Mouse (Mus musculus): Measurements from ENCODE around the gene Olfr655.

Gene Olfr655

GRCm38 (mm10) chr7:104601679-104602078 is at the start of gene Olfr655:
Gene Olfr655 (minus strand): TSS chr7:104601779.
- no peak for DNase-seq (ENCODE audit: extremely low read depth, insufficient read length, low spot score)

DNA sequence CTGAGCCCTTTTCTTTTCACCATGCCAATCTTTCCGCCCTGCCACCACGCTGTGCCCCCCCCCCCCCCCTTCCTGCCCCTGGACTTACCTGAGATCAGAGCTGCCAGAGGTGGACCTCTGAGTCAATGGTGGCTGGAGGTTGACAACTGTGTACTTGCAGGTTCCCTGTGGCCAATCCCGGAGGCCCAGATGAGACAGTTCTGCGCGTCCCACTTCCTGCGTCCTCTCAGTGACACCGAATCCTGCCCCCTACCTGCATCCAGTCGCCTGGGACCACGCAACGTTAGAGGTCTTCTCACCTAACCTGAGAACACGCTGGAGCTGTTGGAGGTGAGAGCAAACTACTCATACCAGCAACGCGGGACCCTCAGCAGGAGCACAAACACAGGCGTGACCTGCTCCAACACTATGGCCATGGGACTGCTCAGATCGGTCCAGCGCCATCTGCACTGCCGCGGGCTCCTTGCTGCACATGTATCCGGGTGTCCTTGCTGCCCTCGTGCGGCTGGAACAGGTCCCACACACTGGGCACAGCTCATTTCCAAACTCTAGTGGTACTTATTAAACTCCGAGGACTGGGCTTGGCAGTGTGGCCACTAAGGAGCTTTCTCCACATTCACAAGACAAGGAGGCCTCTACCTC is 45.4 kb upstream of the Olfr655 start, which contains the start of gene Olfr658:
Olfr658 (minus strand) TSS at position 465 of the 642 bp plus-strand sequence.
- DNase-seq (ENCODE audit: extremely low read depth, insufficient read length, low spot score): peak; percentile 3

- DNase-seq (ENCODE audit: extremely low read depth, insufficient read length, low spot score): no peak
These were observed 22.9 kb upstream of the Olfr655 start, which contains the start of gene Olfr657 for GRCm38 (mm10) chr7:104624494-104624893. Gene Olfr657 (plus strand): TSS chr7:104624794.

- DNase-seq (ENCODE audit: extremely low read depth, insufficient read length, low spot score): no peak
These were observed 12.1 kb upstream of the Olfr655 start, which contains the start of gene Olfr656 for GRCm38 (mm10) chr7:104613655-104614054. Gene Olfr656 (plus strand): TSS chr7:104613955.

- DNase-seq (ENCODE audit: extremely low read depth, insufficient read length, low spot score): no peak
These were observed 3.1 kb upstream of the Olfr655 start for GRCm38 (mm10) chr7:104604727-104605126.

GRCm38 (mm10) chr7:104603173-104603572 is 1.6 kb upstream of the Olfr655 start:
- peak; percentile 3 for DNase-seq (ENCODE audit: extremely low read depth, insufficient read length, low spot score)

DNA sequence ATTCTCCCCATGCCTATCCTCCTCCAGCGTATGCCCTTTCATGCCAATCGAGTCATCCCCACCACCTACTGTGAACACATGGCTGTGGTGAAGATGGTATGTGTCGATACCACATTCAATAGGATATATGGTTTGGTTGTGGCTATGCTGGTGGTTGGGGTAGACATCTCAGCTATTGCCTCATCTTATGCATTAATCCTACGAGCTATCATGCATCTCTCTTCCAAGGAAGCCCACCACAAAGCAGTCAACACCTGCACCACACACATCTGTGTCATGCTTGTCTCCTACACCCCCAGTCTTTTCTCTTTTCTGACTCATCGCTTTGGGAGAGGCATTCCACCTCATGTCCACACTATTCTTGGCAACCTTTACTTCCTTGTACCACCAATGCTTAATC is 13.3 kb downstream of the Olfr655 start:
- DNase-seq (ENCODE audit: extremely low read depth, insufficient read length, low spot score): peak; percentile 49

DNA sequence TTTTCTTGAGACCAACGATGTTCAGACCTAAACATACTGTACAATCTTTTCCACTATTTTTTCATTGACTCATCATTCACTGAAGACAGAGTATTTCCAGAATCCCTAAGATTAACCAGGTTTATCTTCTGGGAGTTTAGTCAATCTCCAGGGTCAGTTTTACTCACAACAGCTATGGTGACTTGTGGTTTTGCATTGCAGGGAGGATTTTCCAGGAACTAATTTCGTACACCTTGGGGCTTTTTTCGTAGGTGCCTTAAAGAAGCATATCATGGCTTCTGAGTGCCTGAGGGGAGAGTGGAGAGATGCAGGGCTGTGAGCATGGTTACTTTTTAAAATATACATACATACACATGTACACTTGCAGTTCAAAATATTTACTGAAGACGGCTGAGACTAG is 14.9 kb downstream of the Olfr655 start, which contains the start of gene Olfr654:
Olfr654 (plus strand) TSS at position 301 of the 400 bp plus-strand sequence.
- DNase-seq (ENCODE audit: extremely low read depth, insufficient read length, low spot score): no peak

- no peak for DNase-seq (ENCODE audit: extremely low read depth, insufficient read length, low spot score)
These were observed 20.1 kb downstream of the Olfr655 start for GRCm38 (mm10) chr7:104581429-104581828.

GRCm38 (mm10) chr7:104580846-104581245 is 20.7 kb downstream of the Olfr655 start:
- DNase-seq (ENCODE audit: extremely low read depth, insufficient read length, low spot score): no peak

DNA sequence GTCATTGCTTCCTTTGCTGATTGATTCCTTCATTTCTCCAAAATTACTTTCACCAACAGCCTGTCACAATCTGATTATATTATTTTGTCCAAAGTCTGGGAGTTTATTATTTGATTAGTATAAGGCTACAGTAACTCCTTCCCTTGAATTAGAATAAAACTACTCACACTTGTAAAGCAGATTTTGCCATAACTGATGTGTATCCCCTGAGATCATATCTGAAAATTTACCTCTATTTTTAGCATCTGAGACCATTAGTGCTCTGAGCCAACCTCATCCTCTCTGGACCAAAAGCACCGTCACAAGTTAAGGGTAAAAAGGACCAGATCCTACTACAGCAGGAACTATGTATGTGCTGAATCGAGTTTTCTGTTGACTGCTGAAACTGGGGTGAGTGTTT is 24.6 kb downstream of the Olfr655 start, which contains the start of gene Olfr653:
Olfr653 (plus strand) TSS at position 301 of the 400 bp plus-strand sequence.
- no peak for DNase-seq (ENCODE audit: extremely low read depth, insufficient read length, low spot score)

- DNase-seq (ENCODE audit: extremely low read depth, insufficient read length, low spot score): no peak
These were observed 41.0 kb downstream of the Olfr655 start, which contains the start of gene Olfr652 for GRCm38 (mm10) chr7:104560601-104561000. Gene Olfr652 (plus strand): TSS chr7:104560901.

- DNase-seq (ENCODE audit: extremely low read depth, insufficient read length, low spot score): no peak
These were observed 48.9 kb downstream of the Olfr655 start for GRCm38 (mm10) chr7:104552700-104553099.

DNA sequence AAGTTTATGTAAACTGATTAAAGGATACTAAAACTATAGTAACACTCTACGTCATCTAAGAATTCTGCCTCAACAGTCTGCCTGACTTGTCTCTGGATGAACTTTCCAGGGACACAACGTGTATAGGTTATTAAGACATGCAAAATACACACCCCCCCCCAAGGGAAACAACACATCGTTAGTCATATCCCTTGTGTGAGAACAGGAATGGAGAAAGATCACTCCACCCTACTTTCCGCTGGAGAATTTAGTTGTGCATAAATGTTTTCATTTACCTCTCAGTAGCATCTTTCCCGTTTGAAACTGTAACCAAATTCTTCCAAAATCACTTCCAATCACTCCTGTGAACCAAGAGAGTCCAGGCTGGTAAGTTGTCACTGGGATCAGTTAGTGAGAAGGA is 51.7 kb downstream of the Olfr655 start, which contains the start of gene Olfr651:
Olfr651 (plus strand) TSS at position 301 of the 400 bp plus-strand sequence.
- DNase-seq (ENCODE audit: extremely low read depth, insufficient read length, low spot score): no peak
